Mouse (Mus musculus): ENCODE results near the gene Grsf1.

Grsf1 gene

GRCm38 (mm10) chr5:88629125-88629524 is 46.8 kb downstream of the Grsf1 start:
- DNase-seq, result no peak

GRCm38 (mm10) chr5:88627545-88627944 is 48.4 kb downstream of the Grsf1 start:
- DNase-seq, result no peak

DNA sequence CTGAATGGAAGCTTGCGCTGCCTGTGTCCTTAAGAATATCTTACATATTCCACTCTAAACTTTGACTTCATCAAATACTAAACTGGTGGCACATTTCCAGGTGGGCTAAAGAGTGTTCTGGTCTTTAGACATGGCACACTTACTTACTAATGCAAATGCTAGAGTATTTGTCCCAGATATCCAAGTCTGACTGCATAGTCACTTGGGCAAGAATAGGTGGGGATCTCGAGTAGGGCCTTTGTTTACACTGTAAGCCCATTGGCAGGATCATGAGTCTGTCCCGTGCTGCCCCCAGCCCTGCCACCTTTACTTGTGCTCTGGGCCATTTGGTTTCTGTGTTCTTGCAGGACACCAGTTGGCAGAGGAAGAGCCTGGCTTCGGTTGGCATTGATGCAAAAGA is 59.0 kb downstream of the Grsf1 start:
- DNase-seq, result no peak

DNA sequence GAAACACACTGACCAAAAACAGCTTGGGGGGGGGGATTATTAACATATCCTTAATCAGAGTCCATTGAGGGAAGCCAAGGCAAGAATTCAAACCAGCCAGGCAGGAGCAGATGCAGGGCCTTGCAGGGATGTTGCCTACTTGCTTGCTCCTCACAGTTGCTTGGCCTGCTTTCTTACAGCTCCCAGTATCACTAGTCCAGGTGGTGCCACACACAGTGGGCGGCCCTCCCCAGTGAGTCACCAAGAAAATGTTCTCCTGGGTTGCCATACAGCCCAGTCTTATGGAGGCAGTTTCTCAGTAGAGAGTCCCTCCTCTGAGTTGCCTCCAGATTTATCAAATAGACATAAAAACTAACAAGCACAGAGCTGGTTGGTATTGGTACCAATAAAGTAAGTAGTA is 61.8 kb downstream of the Grsf1 start:
- no peak for DNase-seq
